Mouse (Mus musculus): ENCODE measurements at regions not wholly inside any gene's neighbourhood (a gene's known extent, or its start where the extent isn't known, plus 50 kb on each side); places are given as distances from the start of the nearest gene placed in this dataset.

DNA sequence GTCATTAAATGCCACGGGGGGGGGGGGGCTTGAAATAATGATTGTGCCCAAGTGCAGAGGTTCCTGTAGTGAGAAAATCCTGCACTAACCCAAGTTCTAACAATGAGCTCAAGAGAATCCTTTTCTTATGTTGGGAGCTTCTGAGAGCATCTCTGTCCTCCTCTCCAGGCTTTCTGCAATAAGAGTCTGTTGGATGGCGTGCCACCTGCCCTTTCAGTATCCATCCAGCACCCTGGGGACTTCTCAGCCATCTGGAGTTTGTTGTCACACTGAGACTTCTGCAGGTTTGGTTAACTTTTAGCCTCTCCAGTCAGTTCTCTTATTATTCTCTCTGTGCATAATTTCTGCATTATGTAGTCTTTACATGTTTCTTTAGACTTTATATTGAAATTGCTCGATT is 530.1 kb downstream of the Plod2 start:
- Histone ChIP-seq H3K27me3 (ENCODE audit: control insufficient read depth, insufficient read depth, low read length) (no peaks in the 10 kb centered on the region), H3K4me2 (ENCODE audit: low read depth, low read length) (no peak overlapping the region), H3K9ac (replicated peaks; ENCODE audit: low read length) (no peak overlapping the region), H3K4me3 (ENCODE audit: low read depth, low read length) (no peak overlapping the region), H3K4me1 (ENCODE audit: control insufficient read depth, insufficient read depth, low read length) (no peaks in the 10 kb centered on the region), H3K9me3 (replicated peaks; ENCODE audit: control insufficient read depth, low read length) (no peaks in the 10 kb centered on the region), H3K27ac (replicated peaks; ENCODE audit: low read depth, low read length) (no peak overlapping the region), H3K36me3 (replicated peaks; ENCODE audit: control insufficient read depth, insufficient read depth, low read depth, low read length) (no peaks in the 10 kb centered on the region)
- ATAC-seq (replicated peaks; ENCODE audit: insufficient number of reproducible peaks, low FRiP score, low TSS enrichment, low read depth) (no peak), DNase-seq (ENCODE audit: low spot score) (no peak)
- 72% methylated on average over 3 of the region's 3 CpGs for WGBS

DNA sequence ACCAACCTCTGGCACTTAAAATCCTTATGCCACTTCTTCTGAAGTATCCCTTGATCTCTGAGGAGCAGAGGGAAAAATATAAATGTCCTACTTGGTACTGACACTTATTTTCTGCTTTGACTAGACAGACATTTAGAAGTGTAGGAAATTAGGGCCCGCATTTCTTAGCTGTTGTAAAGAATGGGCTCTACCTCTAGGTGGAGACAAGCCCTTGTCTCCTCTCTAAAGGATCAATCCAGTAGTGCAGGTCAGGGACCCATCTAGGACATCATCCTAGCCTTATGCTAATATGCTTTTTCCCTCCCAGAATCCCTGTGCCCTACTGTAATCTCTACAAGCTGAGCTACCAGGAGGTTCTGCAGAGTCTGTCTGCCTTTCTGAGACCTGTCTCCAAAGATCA is 541.1 kb downstream of the Plod2 start:
- Histone ChIP-seq H3K27me3 (ENCODE audit: control insufficient read depth, insufficient read depth, low read length) (no peaks in the 10 kb centered on the region), H3K9me3 (replicated peaks; ENCODE audit: control insufficient read depth, low read length) (no peaks in the 10 kb centered on the region), H3K4me1 (ENCODE audit: control insufficient read depth, insufficient read depth, low read length) (no peaks in the 10 kb centered on the region), H3K9ac (replicated peaks; ENCODE audit: low read length) (no peak overlapping the region), H3K27ac (replicated peaks; ENCODE audit: low read depth, low read length) (no peak overlapping the region), H3K4me3 (ENCODE audit: low read depth, low read length) (no peak overlapping the region), H3K4me2 (ENCODE audit: low read depth, low read length) (no peak overlapping the region), H3K36me3 (replicated peaks; ENCODE audit: control insufficient read depth, insufficient read depth, low read depth, low read length) (no peaks in the 10 kb centered on the region)
- DNase-seq (ENCODE audit: low spot score) (no peak), ATAC-seq (replicated peaks; ENCODE audit: insufficient number of reproducible peaks, low FRiP score, low TSS enrichment, low read depth) (no peak)
- WGBS = 77% methylated on average over 1 of the region's 1 CpGs

DNA sequence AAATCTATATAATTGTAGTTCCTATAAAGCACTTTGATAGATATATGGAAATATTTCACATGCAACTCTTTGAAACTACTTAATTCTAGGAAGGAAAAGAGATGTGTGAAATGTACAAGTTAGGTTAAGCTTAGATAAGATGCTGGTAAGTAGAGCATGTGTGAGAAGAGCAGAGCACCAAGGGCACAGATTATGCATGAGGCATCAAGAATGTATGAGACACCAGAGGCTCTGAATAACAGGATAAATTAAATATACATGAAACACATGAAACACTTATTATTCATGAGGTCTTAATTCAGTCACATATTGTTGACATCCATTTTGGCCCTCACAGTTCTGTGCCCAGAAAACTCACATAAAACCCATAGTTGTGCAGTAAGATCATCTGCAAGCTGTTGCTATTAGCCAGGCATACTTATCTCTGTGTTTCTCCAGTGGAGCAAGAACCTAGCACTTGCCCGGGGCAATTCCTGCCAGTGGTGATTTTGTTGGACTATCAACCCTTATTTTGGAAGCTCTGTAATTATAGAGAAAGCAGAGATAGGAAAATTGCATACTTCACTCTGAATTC is 556.1 kb downstream of the Plod2 start:
- DNase-seq (ENCODE audit: low spot score) (no peak), ATAC-seq (replicated peaks; ENCODE audit: insufficient number of reproducible peaks, low FRiP score, low TSS enrichment, low read depth) (no peak)
- no peak overlapping the region for H3K27ac ChIP-seq (replicated peaks; ENCODE audit: low read depth, low read length)
- H3K27me3 ChIP-seq (ENCODE audit: control insufficient read depth, insufficient read depth, low read length) = no peaks in the 10 kb centered on the region
- H3K9ac ChIP-seq (replicated peaks; ENCODE audit: low read length) = no peak overlapping the region
- H3K36me3 ChIP-seq (replicated peaks; ENCODE audit: control insufficient read depth, insufficient read depth, low read depth, low read length) = no peaks in the 10 kb centered on the region
- no peaks in the 10 kb centered on the region for H3K9me3 ChIP-seq (replicated peaks; ENCODE audit: control insufficient read depth, low read length)
- no peak overlapping the region for H3K4me3 ChIP-seq (ENCODE audit: low read depth, low read length)
- no peak overlapping the region for H3K4me2 ChIP-seq (ENCODE audit: low read depth, low read length)
- H3K4me1 ChIP-seq (ENCODE audit: control insufficient read depth, insufficient read depth, low read length) = no peaks in the 10 kb centered on the region
- 74% methylated on average over 1 of the region's 1 CpGs for WGBS

DNA sequence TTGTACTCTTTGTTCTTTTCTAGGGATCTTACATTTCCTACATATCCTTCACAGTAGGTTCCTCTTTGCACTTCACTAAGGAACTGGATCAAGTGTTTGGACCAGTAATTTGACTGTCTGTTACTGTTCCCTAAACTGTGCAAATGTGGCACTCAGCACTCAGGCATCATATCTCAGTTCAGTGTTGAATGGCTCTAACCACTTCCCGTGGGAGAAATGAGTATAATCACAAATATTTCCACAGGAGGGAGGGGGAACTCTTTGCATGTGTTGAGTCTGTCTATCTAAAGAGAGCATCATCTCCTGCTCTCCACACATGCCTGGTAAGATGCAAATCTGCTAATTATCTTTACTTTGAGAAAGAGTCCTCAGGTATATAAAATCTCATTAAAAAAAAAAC is 588.5 kb downstream of the Plod2 start:
- no peaks in the 10 kb centered on the region for H3K4me1 ChIP-seq (ENCODE audit: control insufficient read depth, insufficient read depth, low read length)
- no peaks in the 10 kb centered on the region for H3K36me3 ChIP-seq (replicated peaks; ENCODE audit: control insufficient read depth, insufficient read depth, low read depth, low read length)
- DNase-seq (ENCODE audit: low spot score) (no peak), ATAC-seq (replicated peaks; ENCODE audit: insufficient number of reproducible peaks, low FRiP score, low TSS enrichment, low read depth) (no peak)
- no peak overlapping the region for H3K9ac ChIP-seq (replicated peaks; ENCODE audit: low read length)
- H3K27me3 ChIP-seq (ENCODE audit: control insufficient read depth, insufficient read depth, low read length) = no peaks in the 10 kb centered on the region
- no peak overlapping the region for H3K4me3 ChIP-seq (ENCODE audit: low read depth, low read length)
- H3K4me2 ChIP-seq (ENCODE audit: low read depth, low read length) = no peak overlapping the region
- no peaks in the 10 kb centered on the region for H3K9me3 ChIP-seq (replicated peaks; ENCODE audit: control insufficient read depth, low read length)
- H3K27ac ChIP-seq (replicated peaks; ENCODE audit: low read depth, low read length) = no peak overlapping the region
- WGBS = 71% methylated on average over 1 of the region's 1 CpGs

DNA sequence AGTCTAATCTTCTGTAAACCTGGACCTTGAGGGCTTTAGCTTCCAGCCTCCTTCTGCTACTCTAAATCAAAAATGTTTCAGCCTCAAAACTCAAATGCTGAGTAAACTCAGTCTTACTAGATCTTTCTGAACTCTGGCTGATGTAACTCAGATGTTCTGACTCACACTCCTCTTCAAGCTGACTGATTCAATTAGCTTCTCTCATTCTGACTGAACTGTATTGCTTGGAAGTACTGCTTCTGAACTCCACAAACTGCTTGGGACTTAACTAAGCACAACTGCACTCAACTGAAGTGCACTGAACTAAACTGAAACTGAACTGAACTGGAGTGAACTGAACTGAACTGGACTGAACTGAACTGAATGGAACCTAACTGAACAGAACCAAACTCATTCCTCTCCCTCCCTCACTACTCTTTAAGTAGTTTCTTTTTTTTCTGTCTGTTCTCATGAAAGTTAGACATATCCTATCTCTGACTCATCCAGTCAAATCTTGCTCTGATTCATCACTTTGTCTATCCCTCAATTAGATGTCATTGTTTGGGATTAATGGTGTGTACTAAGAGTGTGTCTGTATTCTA is 589.7 kb downstream of the Plod2 start:
- H3K4me3 ChIP-seq (ENCODE audit: low read depth, low read length) = no peak overlapping the region
- H3K27me3 ChIP-seq (ENCODE audit: control insufficient read depth, insufficient read depth, low read length) = no peaks in the 10 kb centered on the region
- H3K4me2 ChIP-seq (ENCODE audit: low read depth, low read length) = no peak overlapping the region
- ATAC-seq (replicated peaks; ENCODE audit: insufficient number of reproducible peaks, low FRiP score, low TSS enrichment, low read depth) = no peak
- H3K36me3 ChIP-seq (replicated peaks; ENCODE audit: control insufficient read depth, insufficient read depth, low read depth, low read length) = no peaks in the 10 kb centered on the region
- DNase-seq (ENCODE audit: low spot score) = no peak
- no peak overlapping the region for H3K9ac ChIP-seq (replicated peaks; ENCODE audit: low read length)
- H3K9me3 ChIP-seq (replicated peaks; ENCODE audit: control insufficient read depth, low read length) = no peaks in the 10 kb centered on the region
- H3K4me1 ChIP-seq (ENCODE audit: control insufficient read depth, insufficient read depth, low read length) = no peaks in the 10 kb centered on the region
- H3K27ac ChIP-seq (replicated peaks; ENCODE audit: low read depth, low read length) = no peak overlapping the region

DNA sequence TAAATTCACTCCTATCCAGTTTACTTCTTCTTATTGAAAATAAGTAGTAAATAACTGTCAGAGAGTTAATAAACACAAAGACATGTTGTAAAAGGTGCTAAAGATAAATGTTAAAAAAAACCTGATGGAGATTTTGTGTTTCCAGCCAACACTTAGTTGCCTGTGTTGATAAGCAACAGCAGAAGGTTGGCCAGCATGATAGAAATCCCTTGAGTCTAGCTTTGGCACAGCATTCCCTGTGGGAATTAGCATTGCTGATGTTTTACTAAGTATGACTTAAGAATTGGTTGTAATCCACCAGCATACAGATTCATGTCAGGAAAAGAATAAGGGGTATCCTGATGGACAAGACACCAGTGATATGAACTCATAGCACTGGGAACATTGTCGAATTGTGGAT is 594.3 kb downstream of the Plod2 start:
- WGBS = 88% methylated on average over 1 of the region's 1 CpGs
- DNase-seq (ENCODE audit: low spot score) (no peak), ATAC-seq (replicated peaks; ENCODE audit: insufficient number of reproducible peaks, low FRiP score, low TSS enrichment, low read depth) (no peak)

DNA sequence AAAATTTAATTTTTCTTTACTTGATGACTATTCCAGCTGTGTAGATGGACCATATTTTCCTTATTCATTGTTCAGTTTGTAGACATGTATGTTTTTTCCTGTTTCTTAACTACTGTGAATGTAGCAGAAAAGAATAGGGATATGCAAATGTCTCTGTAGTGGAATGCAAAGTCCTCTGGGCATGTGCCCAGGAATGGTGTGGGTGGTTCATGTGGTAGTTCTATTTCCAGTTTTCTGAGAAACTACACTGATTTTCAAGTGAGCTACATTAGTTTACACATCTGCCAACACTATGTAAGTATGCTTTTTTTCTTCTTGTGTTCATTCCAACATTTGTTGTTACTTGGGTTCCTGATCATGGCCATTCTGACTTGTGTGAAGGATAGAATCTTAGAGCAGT is 628.0 kb downstream of the Plod2 start:
- H3K4me1 ChIP-seq (ENCODE audit: control insufficient read depth, insufficient read depth, low read length) = no peaks in the 10 kb centered on the region
- H3K27ac ChIP-seq (replicated peaks; ENCODE audit: low read depth, low read length) = no peak overlapping the region
- H3K4me3 ChIP-seq (ENCODE audit: low read depth, low read length) = no peak overlapping the region
- H3K9ac ChIP-seq (replicated peaks; ENCODE audit: low read length) = no peak overlapping the region
- ATAC-seq (replicated peaks; ENCODE audit: insufficient number of reproducible peaks, low FRiP score, low TSS enrichment, low read depth) (no peak), DNase-seq (ENCODE audit: low spot score) (no peak)
- H3K27me3 ChIP-seq (ENCODE audit: control insufficient read depth, insufficient read depth, low read length) = no peaks in the 10 kb centered on the region
- H3K4me2 ChIP-seq (ENCODE audit: low read depth, low read length) = no peak overlapping the region
- no peaks in the 10 kb centered on the region for H3K9me3 ChIP-seq (replicated peaks; ENCODE audit: control insufficient read depth, low read length)
- H3K36me3 ChIP-seq (replicated peaks; ENCODE audit: control insufficient read depth, insufficient read depth, low read depth, low read length) = no peaks in the 10 kb centered on the region

More for the DNA sequence above, 594.3 kb downstream of the Plod2 start:
- Histone ChIP-seq H3K9me3 (replicated peaks; ENCODE audit: control insufficient read depth, low read length) (no peaks in the 10 kb centered on the region), H3K9ac (replicated peaks; ENCODE audit: low read length) (no peak overlapping the region), H3K4me1 (ENCODE audit: control insufficient read depth, insufficient read depth, low read length) (no peaks in the 10 kb centered on the region), H3K27ac (replicated peaks; ENCODE audit: low read depth, low read length) (no peak overlapping the region), H3K4me3 (ENCODE audit: low read depth, low read length) (no peak overlapping the region), H3K4me2 (ENCODE audit: low read depth, low read length) (no peak overlapping the region), H3K36me3 (replicated peaks; ENCODE audit: control insufficient read depth, insufficient read depth, low read depth, low read length) (no peaks in the 10 kb centered on the region), H3K27me3 (ENCODE audit: control insufficient read depth, insufficient read depth, low read length) (no peaks in the 10 kb centered on the region)

DNA sequence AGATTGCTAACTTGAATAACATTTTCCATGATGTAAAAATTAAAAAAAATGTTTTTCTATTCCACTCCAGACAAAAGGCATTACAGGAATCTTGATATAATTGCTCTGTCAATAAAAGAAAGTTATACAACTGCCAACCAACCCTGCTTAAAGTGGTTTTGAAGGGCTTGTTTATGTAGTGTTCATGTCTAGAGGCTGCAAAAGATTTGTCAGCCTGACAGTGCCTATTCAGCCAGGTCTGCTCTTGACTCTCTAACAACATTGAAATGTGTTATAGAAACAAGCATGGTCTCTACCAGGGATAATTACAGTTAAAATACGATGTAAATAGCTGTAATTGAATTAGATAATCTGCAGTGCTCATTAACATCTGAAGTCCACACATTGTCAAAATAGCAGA is 644.6 kb downstream of the Plod2 start:
- Histone ChIP-seq H3K4me3 (ENCODE audit: low read depth, low read length) (no peak overlapping the region), H3K9ac (replicated peaks; ENCODE audit: low read length) (no peak overlapping the region), H3K9me3 (replicated peaks; ENCODE audit: control insufficient read depth, low read length) (no peaks in the 10 kb centered on the region), H3K4me2 (ENCODE audit: low read depth, low read length) (no peak overlapping the region), H3K36me3 (replicated peaks; ENCODE audit: control insufficient read depth, insufficient read depth, low read depth, low read length) (no peaks in the 10 kb centered on the region), H3K4me1 (ENCODE audit: control insufficient read depth, insufficient read depth, low read length) (no peaks in the 10 kb centered on the region), H3K27ac (replicated peaks; ENCODE audit: low read depth, low read length) (no peak overlapping the region), H3K27me3 (ENCODE audit: control insufficient read depth, insufficient read depth, low read length) (no peaks in the 10 kb centered on the region)
- ATAC-seq (replicated peaks; ENCODE audit: insufficient number of reproducible peaks, low FRiP score, low TSS enrichment, low read depth) (no peak), DNase-seq (ENCODE audit: low spot score) (peak; percentile 19)
- 55% methylated on average over 1 of the region's 1 CpGs for WGBS
